Mouse (Mus musculus): ENCODE measurements around the gene Wdfy3. TPM values are rescaled to one million over a fixed set of nuclear protein-coding genes. Genes with fewer than 3 reads are reported as not detected.

Wdfy3 gene
- polyA plus RNA-seq, 1 experiment from 2014 or later = 14.3 TPM

- WGBS (ENCODE audit: insufficient replicate concordance) = 75% methylated on average over 21 of the region's 21 CpGs
- Histone ChIP-seq H3K27ac (ENCODE audit: low read depth, low read length) (no peak overlapping the region), H3K36me3 (ENCODE audit: control insufficient read depth, insufficient read depth, low read length) (peaks cover 25% of the 10 kb centered on the region), H3K4me3 (ENCODE audit: low read depth, low read length) (no peak overlapping the region), H3K27me3 (ENCODE audit: control insufficient read depth, insufficient read depth, low read length) (no peaks in the 10 kb centered on the region), H3K4me1 (ENCODE audit: control insufficient read depth, insufficient read depth, low read length) (peaks cover 7% of the 10 kb centered on the region), H3K4me2 (no peak overlapping the region), H3K9me3 (replicated peaks; ENCODE audit: control insufficient read depth, low read length) (no peaks in the 10 kb centered on the region), H3K9ac (ENCODE audit: low read depth, low read length) (no peak overlapping the region)
- no peak for ATAC-seq (replicated peaks; ENCODE audit: insufficient number of reproducible peaks, low FRiP score, low TSS enrichment)
These were observed 132.4 kb downstream of the Wdfy3 start for GRCm38 (mm10) chr5:101937362-101937761.

- Histone ChIP-seq H3K4me2 (no peak overlapping the region), H3K9ac (ENCODE audit: low read depth, low read length) (no peak overlapping the region), H3K27me3 (ENCODE audit: control insufficient read depth, insufficient read depth, low read length) (no peaks in the 10 kb centered on the region), H3K4me1 (ENCODE audit: control insufficient read depth, insufficient read depth, low read length) (peaks cover 7% of the 10 kb centered on the region), H3K4me3 (ENCODE audit: low read depth, low read length) (no peak overlapping the region), H3K36me3 (ENCODE audit: control insufficient read depth, insufficient read depth, low read length) (peaks cover 10% of the 10 kb centered on the region), H3K9me3 (replicated peaks; ENCODE audit: control insufficient read depth, low read length) (no peaks in the 10 kb centered on the region), H3K27ac (ENCODE audit: low read depth, low read length) (no peak overlapping the region)
- ATAC-seq (replicated peaks; ENCODE audit: insufficient number of reproducible peaks, low FRiP score, low TSS enrichment) = no peak; the same call in 1 of the 2 replicates
- 61% methylated on average over 16 of the region's 16 CpGs for WGBS (ENCODE audit: insufficient replicate concordance)
These were observed 133.8 kb downstream of the Wdfy3 start for GRCm38 (mm10) chr5:101935893-101936292.

- peaks cover 10% of the 10 kb centered on the region; the same call in 1 of the 2 replicates for H3K36me3 ChIP-seq (ENCODE audit: control insufficient read depth, insufficient read depth, low read length)
- no peak for ATAC-seq (replicated peaks; ENCODE audit: insufficient number of reproducible peaks, low FRiP score, low TSS enrichment)
- H3K27ac ChIP-seq (ENCODE audit: low read depth, low read length) = no peak overlapping the region
These were observed 135.1 kb downstream of the Wdfy3 start for GRCm38 (mm10) chr5:101934629-101935028.

GRCm38 (mm10) chr5:101932971-101933810 lies 136.5 kb downstream of the Wdfy3 start:
- Histone ChIP-seq H3K27ac (ENCODE audit: low read depth, low read length) (no peak overlapping the region), H3K9ac (ENCODE audit: low read depth, low read length) (no peak overlapping the region), H3K36me3 (ENCODE audit: control insufficient read depth, insufficient read depth, low read length) (peaks cover 13% of the 10 kb centered on the region; the same call in 1 of the 2 replicates), H3K4me2 (no peak overlapping the region), H3K9me3 (replicated peaks; ENCODE audit: control insufficient read depth, low read length) (no peaks in the 10 kb centered on the region), H3K4me3 (ENCODE audit: low read depth, low read length) (no peak overlapping the region), H3K27me3 (ENCODE audit: control insufficient read depth, insufficient read depth, low read length) (no peaks in the 10 kb centered on the region), H3K4me1 (ENCODE audit: control insufficient read depth, insufficient read depth, low read length) (peaks cover 7% of the 10 kb centered on the region)
- 79% methylated on average over 15 of the region's 15 CpGs for WGBS (ENCODE audit: insufficient replicate concordance)
- ATAC-seq (replicated peaks; ENCODE audit: insufficient number of reproducible peaks, low FRiP score, low TSS enrichment) = no peak

More at GRCm38 (mm10) chr5:101934629-101935028, 135.1 kb downstream of the Wdfy3 start:
- Histone ChIP-seq H3K9me3 (replicated peaks; ENCODE audit: control insufficient read depth, low read length) (no peaks in the 10 kb centered on the region), H3K4me1 (ENCODE audit: control insufficient read depth, insufficient read depth, low read length) (peaks cover 7% of the 10 kb centered on the region), H3K9ac (ENCODE audit: low read depth, low read length) (no peak overlapping the region), H3K4me3 (ENCODE audit: low read depth, low read length) (no peak overlapping the region), H3K4me2 (no peak overlapping the region), H3K27me3 (ENCODE audit: control insufficient read depth, insufficient read depth, low read length) (no peaks in the 10 kb centered on the region)
- 84% methylated on average over 7 of the region's 7 CpGs for WGBS (ENCODE audit: insufficient replicate concordance)

GRCm38 (mm10) chr5:101931997-101932396 lies 137.7 kb downstream of the Wdfy3 start:
- 63% methylated on average over 4 of the region's 4 CpGs for WGBS (ENCODE audit: insufficient replicate concordance)
- Histone ChIP-seq H3K36me3 (ENCODE audit: control insufficient read depth, insufficient read depth, low read length) (peaks cover 8% of the 10 kb centered on the region; the same call in 1 of the 2 replicates), H3K4me3 (ENCODE audit: low read depth, low read length) (no peak overlapping the region), H3K4me1 (ENCODE audit: control insufficient read depth, insufficient read depth, low read length) (peaks cover 1% of the 10 kb centered on the region; the same call in 1 of the 2 replicates), H3K27ac (ENCODE audit: low read depth, low read length) (no peak overlapping the region), H3K4me2 (no peak overlapping the region), H3K9ac (ENCODE audit: low read depth, low read length) (no peak overlapping the region), H3K9me3 (replicated peaks; ENCODE audit: control insufficient read depth, low read length) (no peaks in the 10 kb centered on the region), H3K27me3 (ENCODE audit: control insufficient read depth, insufficient read depth, low read length) (no peaks in the 10 kb centered on the region)
- ATAC-seq (replicated peaks; ENCODE audit: insufficient number of reproducible peaks, low FRiP score, low TSS enrichment) = no peak

- Histone ChIP-seq H3K27ac (ENCODE audit: low read depth, low read length) (no peak overlapping the region), H3K4me2 (no peak overlapping the region), H3K9ac (ENCODE audit: low read depth, low read length) (no peak overlapping the region), H3K36me3 (ENCODE audit: control insufficient read depth, insufficient read depth, low read length) (peaks cover 21% of the 10 kb centered on the region), H3K4me1 (ENCODE audit: control insufficient read depth, insufficient read depth, low read length) (no peaks in the 10 kb centered on the region), H3K9me3 (replicated peaks; ENCODE audit: control insufficient read depth, low read length) (no peaks in the 10 kb centered on the region), H3K4me3 (ENCODE audit: low read depth, low read length) (no peak overlapping the region), H3K27me3 (ENCODE audit: control insufficient read depth, insufficient read depth, low read length) (no peaks in the 10 kb centered on the region)
- WGBS (ENCODE audit: insufficient replicate concordance) = 94% methylated on average over 8 of the region's 8 CpGs
- ATAC-seq (replicated peaks; ENCODE audit: insufficient number of reproducible peaks, low FRiP score, low TSS enrichment) = no peak
These were observed 143.4 kb downstream of the Wdfy3 start for GRCm38 (mm10) chr5:101926311-101926710.

- H3K4me2 ChIP-seq = no peak overlapping the region
- peaks cover 21% of the 10 kb centered on the region for H3K36me3 ChIP-seq (ENCODE audit: control insufficient read depth, insufficient read depth, low read length)
- WGBS (ENCODE audit: insufficient replicate concordance) = 90% methylated on average over 11 of the region's 11 CpGs
- H3K4me1 ChIP-seq (ENCODE audit: control insufficient read depth, insufficient read depth, low read length) = no peaks in the 10 kb centered on the region
- H3K27me3 ChIP-seq (ENCODE audit: control insufficient read depth, insufficient read depth, low read length) = no peaks in the 10 kb centered on the region
- no peak for ATAC-seq (replicated peaks; ENCODE audit: insufficient number of reproducible peaks, low FRiP score, low TSS enrichment)
- no peak overlapping the region for H3K9ac ChIP-seq (ENCODE audit: low read depth, low read length)
- no peak overlapping the region for H3K27ac ChIP-seq (ENCODE audit: low read depth, low read length)
- H3K4me3 ChIP-seq (ENCODE audit: low read depth, low read length) = no peak overlapping the region
- no peaks in the 10 kb centered on the region for H3K9me3 ChIP-seq (replicated peaks; ENCODE audit: control insufficient read depth, low read length)
These were observed 146.0 kb downstream of the Wdfy3 start for GRCm38 (mm10) chr5:101923710-101924109.

- no peak overlapping the region for H3K4me2 ChIP-seq
- H3K9ac ChIP-seq (ENCODE audit: low read depth, low read length) = no peak overlapping the region
- no peak overlapping the region for H3K4me3 ChIP-seq (ENCODE audit: low read depth, low read length)
- no peaks in the 10 kb centered on the region for H3K4me1 ChIP-seq (ENCODE audit: control insufficient read depth, insufficient read depth, low read length)
- WGBS (ENCODE audit: insufficient replicate concordance) = 90% methylated on average over 5 of the region's 5 CpGs
- no peak for ATAC-seq (replicated peaks; ENCODE audit: insufficient number of reproducible peaks, low FRiP score, low TSS enrichment)
- H3K27me3 ChIP-seq (ENCODE audit: control insufficient read depth, insufficient read depth, low read length) = no peaks in the 10 kb centered on the region
- H3K27ac ChIP-seq (ENCODE audit: low read depth, low read length) = no peak overlapping the region
- no peaks in the 10 kb centered on the region for H3K9me3 ChIP-seq (replicated peaks; ENCODE audit: control insufficient read depth, low read length)
- peaks cover 25% of the 10 kb centered on the region for H3K36me3 ChIP-seq (ENCODE audit: control insufficient read depth, insufficient read depth, low read length)
These were observed 150.2 kb downstream of the Wdfy3 start for GRCm38 (mm10) chr5:101919559-101919958.

- no peak overlapping the region for H3K9ac ChIP-seq (ENCODE audit: low read depth, low read length)
These were observed 160.3 kb downstream of the Wdfy3 start for GRCm38 (mm10) chr5:101909468-101909867.

More at GRCm38 (mm10) chr5:101909468-101909867, 160.3 kb downstream of the Wdfy3 start:
- H3K4me1 ChIP-seq (ENCODE audit: control insufficient read depth, insufficient read depth, low read length) = no peaks in the 10 kb centered on the region
- peaks cover 38% of the 10 kb centered on the region for H3K36me3 ChIP-seq (ENCODE audit: control insufficient read depth, insufficient read depth, low read length)
- no peaks in the 10 kb centered on the region for H3K27me3 ChIP-seq (ENCODE audit: control insufficient read depth, insufficient read depth, low read length)
- H3K4me2 ChIP-seq = no peak overlapping the region
- H3K9me3 ChIP-seq (replicated peaks; ENCODE audit: control insufficient read depth, low read length) = no peaks in the 10 kb centered on the region
- H3K27ac ChIP-seq (ENCODE audit: low read depth, low read length) = no peak overlapping the region
- H3K4me3 ChIP-seq (ENCODE audit: low read depth, low read length) = no peak overlapping the region
- WGBS (ENCODE audit: insufficient replicate concordance) = 88% methylated on average over 10 of the region's 10 CpGs
- ATAC-seq (replicated peaks; ENCODE audit: insufficient number of reproducible peaks, low FRiP score, low TSS enrichment) = no peak

Measured in heart, embryonic 11.5 days (tissue).